Mouse (Mus musculus) inflammation-experienced regulatory T-cells, adult 16 weeks (primary cell): Measurements from ENCODE around the gene Gm13289. TPM values are rescaled to one million over a fixed set of nuclear protein-coding genes. Genes with fewer than 3 reads are reported as not detected.

Source experiments
- polyA plus RNA-seq: library from polyadenylated mRNA; unstranded; fragments of 100-300 nt; shearing (Covaris generic); gene quantifications from one replicate; pipeline ENCODE4 v1.2.1, GENCODE M21; 2017

The Gm13289 gene
- polyA plus RNA-seq, result not detected

GRCm38 (mm10) chr4:88776622-88777021, at the start of gene Gm13289:
Gene Gm13289 (plus strand): TSS chr4:88776922.

GRCm38 (mm10) chr4:88754818-88755340, 21.8 kb upstream of the Gm13289 start, which contains the start of gene Gm13271:
Gene Gm13271 (plus strand): TSS chr4:88754868.

GRCm38 (mm10) chr4:88759610-88760268, 17.0 kb upstream of the Gm13289 start, which contains the start of gene Gm13283:
Gene Gm13283 (plus strand): TSS chr4:88760119.

GRCm38 (mm10) chr4:88773534-88773933, 3.2 kb upstream of the Gm13289 start, which contains the start of gene Gm13290:
Gene Gm13290 (plus strand): TSS chr4:88773834.

GRCm38 (mm10) chr4:88779550-88779949, 2.8 kb downstream of the Gm13289 start, which contains the start of gene Gm13272:
Gene Gm13272 (plus strand): TSS chr4:88779850.

GRCm38 (mm10) chr4:88781831-88782230, 5.1 kb downstream of the Gm13289 start, which contains the start of gene Ifnz:
Gene Ifnz (plus strand): TSS chr4:88782131.

GRCm38 (mm10) chr4:88785409-88785808, 8.7 kb downstream of the Gm13289 start, which contains the start of gene Gm13276:
Gene Gm13276 (plus strand): TSS chr4:88785709.

GRCm38 (mm10) chr4:88788402-88788801, 11.7 kb downstream of the Gm13289 start, which contains the start of gene Gm13277:
Gene Gm13277 (plus strand): TSS chr4:88788632.

GRCm38 (mm10) chr4:88791250-88791649, 14.5 kb downstream of the Gm13289 start, which contains the start of gene Gm13278:
Gene Gm13278 (plus strand): TSS chr4:88791550.

GRCm38 (mm10) chr4:88793936-88794675, 17.4 kb downstream of the Gm13289 start, which contains the start of gene Gm13275:
Gene Gm13275 (plus strand): TSS chr4:88794487.

GRCm38 (mm10) chr4:88797097-88797496, 20.4 kb downstream of the Gm13289 start, which contains the start of gene Gm13279:
Gene Gm13279 (plus strand): TSS chr4:88797397.

GRCm38 (mm10) chr4:88799365-88799764, 22.6 kb downstream of the Gm13289 start, which contains the start of gene Gm13285:
Gene Gm13285 (plus strand): TSS chr4:88799665.

GRCm38 (mm10) chr4:88802954-88803353, 26.2 kb downstream of the Gm13289 start, which contains the start of gene Gm13287:
Gene Gm13287 (plus strand): TSS chr4:88803254.

GRCm38 (mm10) chr4:88805231-88805630, 28.5 kb downstream of the Gm13289 start, which contains the start of gene Gm13288:
Gene Gm13288 (plus strand): TSS chr4:88805531.

GRCm38 (mm10) chr4:88815928-88816327, 39.2 kb downstream of the Gm13289 start, which contains the start of gene Ifna7:
Gene Ifna7 (plus strand): TSS chr4:88816228.

GRCm38 (mm10) chr4:88819659-88820058, 42.9 kb downstream of the Gm13289 start, which contains the start of gene Ifna11:
Gene Ifna11 (plus strand): TSS chr4:88819959.

Other genes with a start within 250 kb of the Gm13289 start
- not detected for gene Ifna15, start 218.7 kb upstream of the Gm13289 start, polyA plus RNA-seq
- gene Ifna14, start 205.1 kb upstream of the Gm13289 start, polyA plus RNA-seq, result not detected
- not detected for gene Ifna9, start 184.5 kb upstream of the Gm13289 start, polyA plus RNA-seq
- gene Ifna12, start 173.5 kb upstream of the Gm13289 start, polyA plus RNA-seq, result not detected
- gene C87499, start 142.5 kb upstream of the Gm13289 start, polyA plus RNA-seq, result not detected
- gene Ifna13, start 132.5 kb upstream of the Gm13289 start, polyA plus RNA-seq, result not detected
- not detected for gene Ifna16, start 100.0 kb upstream of the Gm13289 start, polyA plus RNA-seq
- gene Ifna2, start 93.0 kb upstream of the Gm13289 start, polyA plus RNA-seq, result not detected
- gene Ifnab, start 85.6 kb upstream of the Gm13289 start, polyA plus RNA-seq, result not detected
- not detected for gene Gm26566, start 55.1 kb upstream of the Gm13289 start, polyA plus RNA-seq
- gene Klhl9, start 54.5 kb upstream of the Gm13289 start, polyA plus RNA-seq, result 24.6 TPM
- not detected for gene Gm13271, start 22.1 kb upstream of the Gm13289 start, polyA plus RNA-seq
- gene Gm13283, start 16.8 kb upstream of the Gm13289 start, polyA plus RNA-seq, result not detected
- gene Gm13290, start 3.1 kb upstream of the Gm13289 start, polyA plus RNA-seq, result not detected
- gene Gm13272, start 2.9 kb downstream of the Gm13289 start, polyA plus RNA-seq, result not detected
- 0.72 TPM for gene Ifnz, start 5.2 kb downstream of the Gm13289 start, polyA plus RNA-seq
- gene Gm13276, start 8.8 kb downstream of the Gm13289 start, polyA plus RNA-seq, result not detected
- not detected for gene Gm13277, start 11.7 kb downstream of the Gm13289 start, polyA plus RNA-seq
- gene Gm13278, start 14.6 kb downstream of the Gm13289 start, polyA plus RNA-seq, result not detected
- gene Gm13275, start 17.6 kb downstream of the Gm13289 start, polyA plus RNA-seq, result not detected
- gene Gm13279, start 20.5 kb downstream of the Gm13289 start, polyA plus RNA-seq, result not detected
- gene Gm13285, start 22.7 kb downstream of the Gm13289 start, polyA plus RNA-seq, result 1.2 TPM
- gene Gm13287, start 26.3 kb downstream of the Gm13289 start, polyA plus RNA-seq, result not detected
- gene Gm13288, start 28.6 kb downstream of the Gm13289 start, polyA plus RNA-seq, result not detected
- not detected for gene Ifna7, start 39.3 kb downstream of the Gm13289 start, polyA plus RNA-seq
- gene Ifna11, start 43.0 kb downstream of the Gm13289 start, polyA plus RNA-seq, result not detected
- gene Ifna6, start 50.5 kb downstream of the Gm13289 start, polyA plus RNA-seq, result not detected
- gene Ifna5, start 58.6 kb downstream of the Gm13289 start, polyA plus RNA-seq, result not detected
- gene Ifna4, start 64.9 kb downstream of the Gm13289 start, polyA plus RNA-seq, result not detected
- gene Ifna1, start 73.2 kb downstream of the Gm13289 start, polyA plus RNA-seq, result not detected
- not detected for gene Ifne, start 103.3 kb downstream of the Gm13289 start, polyA plus RNA-seq